8 mouse cellular contexts compared by ENCODE assay signal in genomic region chr8:95331156-95331719, GRCm38 (mm10). TPM values are rescaled to one million over a fixed set of nuclear protein-coding genes. Genes with fewer than 3 reads are reported as not detected.
DNase-seq lines count a peak whose midpoint lies in the region; ATAC-seq lines count a peak whose summit lies in the region.

No protein-coding gene starts in this region.

- peaks cover 21% of the 10 kb centered on the region for H3K4me1 ChIP-seq in kidney, embryonic 16.5 days (ENCODE audit: insufficient read depth, low read length)
- peaks cover 27% of the 10 kb centered on the region for H3K4me1 ChIP-seq in forebrain, embryonic 16.5 days (replicated peaks; ENCODE audit: control insufficient read depth, insufficient read depth, low read length)
- H3K4me1 ChIP-seq in limb, embryonic 13.5 days: peaks cover 26% of the 10 kb centered on the region
- peaks cover 38% of the 10 kb centered on the region for H3K4me1 ChIP-seq in midbrain, embryonic 13.5 days (replicated peaks)

- H3K27ac ChIP-seq in kidney, embryonic 16.5 days (ENCODE audit: low read length): peak overlapping the region; percentile 99
- peak overlapping the region; percentile 94 for H3K27ac ChIP-seq in forebrain, embryonic 16.5 days (ENCODE audit: low read length)
- peak overlapping the region; percentile 95 for H3K27ac ChIP-seq in limb, embryonic 13.5 days
- peak overlapping the region; percentile 92 for H3K27ac ChIP-seq in midbrain, embryonic 13.5 days

- H3K36me3 ChIP-seq in kidney, embryonic 16.5 days (ENCODE audit: insufficient read depth, low read length): peaks cover 49% of the 10 kb centered on the region
- peaks cover 28% of the 10 kb centered on the region for H3K36me3 ChIP-seq in forebrain, embryonic 16.5 days (ENCODE audit: control insufficient read depth, insufficient read depth)
- H3K36me3 ChIP-seq in limb, embryonic 13.5 days: peaks cover 50% of the 10 kb centered on the region
- H3K36me3 ChIP-seq in midbrain, embryonic 13.5 days: peaks cover 43% of the 10 kb centered on the region

- peak overlapping the region; percentile 74 for H3K4me2 ChIP-seq in kidney, embryonic 16.5 days (replicated peaks; ENCODE audit: low read depth, low read length)
- peak overlapping the region; percentile 66 for H3K4me2 ChIP-seq in forebrain, embryonic 16.5 days (ENCODE audit: low read length)
- H3K4me2 ChIP-seq in limb, embryonic 13.5 days (replicated peaks): peak overlapping the region; percentile 84
- H3K4me2 ChIP-seq in midbrain, embryonic 13.5 days (replicated peaks): peak overlapping the region; percentile 85

- H3K9me3 ChIP-seq in kidney, embryonic 16.5 days (ENCODE audit: low read length): no peaks in the 10 kb centered on the region
- no peaks in the 10 kb centered on the region for H3K9me3 ChIP-seq in forebrain, embryonic 16.5 days (ENCODE audit: control insufficient read depth, low read length)
- no peaks in the 10 kb centered on the region for H3K9me3 ChIP-seq in limb, embryonic 13.5 days
- H3K9me3 ChIP-seq in midbrain, embryonic 13.5 days: no peaks in the 10 kb centered on the region

- H3K4me3 ChIP-seq in kidney, embryonic 16.5 days (ENCODE audit: low read length): peak overlapping the region; percentile 69
- H3K4me3 ChIP-seq in forebrain, embryonic 16.5 days (replicated peaks; ENCODE audit: low read length): peak overlapping the region; percentile 96
- peak overlapping the region; percentile 91 for H3K4me3 ChIP-seq in limb, embryonic 13.5 days
- H3K4me3 ChIP-seq in midbrain, embryonic 13.5 days (replicated peaks): peak overlapping the region; percentile 85

- H3K9ac ChIP-seq in kidney, embryonic 16.5 days (replicated peaks; ENCODE audit: low read length): peak overlapping the region; percentile 78
- peak overlapping the region; percentile 98 for H3K9ac ChIP-seq in forebrain, embryonic 16.5 days (replicated peaks; ENCODE audit: low read depth, low read length)
- peak overlapping the region; percentile 94 for H3K9ac ChIP-seq in limb, embryonic 13.5 days
- peak overlapping the region; percentile 98 for H3K9ac ChIP-seq in midbrain, embryonic 13.5 days (replicated peaks)

- peak; percentile 55 for ATAC-seq in kidney, embryonic 16.5 days (ENCODE audit: low FRiP score, low TSS enrichment)
- peak; percentile 57 for ATAC-seq in forebrain, embryonic 16.5 days
- peak; percentile 24 for ATAC-seq in limb, embryonic 13.5 days (ENCODE audit: low FRiP score, low read depth)
- ATAC-seq in midbrain, embryonic 13.5 days: peak; percentile 58

- H3K27me3 ChIP-seq in kidney, embryonic 16.5 days (ENCODE audit: insufficient read depth, low read length): no peaks in the 10 kb centered on the region
- H3K27me3 ChIP-seq in forebrain, embryonic 16.5 days (replicated peaks; ENCODE audit: control insufficient read depth, insufficient read depth, low read length): no peaks in the 10 kb centered on the region
- H3K27me3 ChIP-seq in limb, embryonic 13.5 days: no peaks in the 10 kb centered on the region
- no peaks in the 10 kb centered on the region for H3K27me3 ChIP-seq in midbrain, embryonic 13.5 days

- no peak for DNase-seq in kidney, adult 18-20 months
- peak; percentile 81 for DNase-seq in ZHBTc4 (ENCODE audit: low read depth, low spot score)
- no peak for DNase-seq in cerebellum, adult 8-10 months
- no peak for DNase-seq in spleen, adult 18-20 months

- under 1% methylated on average over 38 of the region's 38 CpGs for WGBS in kidney, embryonic 16.5 days
- WGBS in forebrain, embryonic 16.5 days: 0% methylated on average over 36 of the region's 38 CpGs
- under 1% methylated on average over 38 of the region's 38 CpGs for WGBS in limb, embryonic 13.5 days
- under 1% methylated on average over 38 of the region's 38 CpGs for WGBS in midbrain, embryonic 13.5 days

RNA-seq across cellular contexts. Expression of gene Zfp319, which starts 0.5 kb away (rescaled TPM):
- 9.5 and 10.3 TPM in 2 replicates for polyA plus RNA-seq in kidney, embryonic 16.5 days (2015; fragmentation: Nextera tagmentation; extraction: Ambion mirVana)
- polyA plus RNA-seq in forebrain, embryonic 16.5 days (2015; fragmentation: Nextera tagmentation; extraction: Ambion mirVana): 19.8 and 21.8 TPM in 2 replicates
- 10.0 and 11.1 TPM in 2 replicates for polyA plus RNA-seq in limb, embryonic 13.5 days (2015; fragmentation: Nextera tagmentation; extraction: Ambion mirVana)
- 18.3 and 19.5 TPM in 2 replicates for polyA plus RNA-seq in midbrain, embryonic 13.5 days (2015; fragmentation: Nextera tagmentation; extraction: Ambion mirVana)

RNA-seq across cellular contexts. Expression of gene Usb1, which starts 0.8 kb away (rescaled TPM):
- 59.0 and 61.7 TPM in 2 replicates for polyA plus RNA-seq in kidney, embryonic 16.5 days (2015; fragmentation: Nextera tagmentation; extraction: Ambion mirVana)
- 46.6 and 49.7 TPM in 2 replicates for polyA plus RNA-seq in forebrain, embryonic 16.5 days (2015; fragmentation: Nextera tagmentation; extraction: Ambion mirVana)
- 43.5 and 46.0 TPM in 2 replicates for polyA plus RNA-seq in limb, embryonic 13.5 days (2015; fragmentation: Nextera tagmentation; extraction: Ambion mirVana)
- 34.4 and 36.9 TPM in 2 replicates for polyA plus RNA-seq in midbrain, embryonic 13.5 days (2015; fragmentation: Nextera tagmentation; extraction: Ambion mirVana)

RNA-seq across cellular contexts. Expression of gene Mmp15, which starts 20.8 kb away (rescaled TPM):
- polyA plus RNA-seq in kidney, embryonic 16.5 days (2015; fragmentation: Nextera tagmentation; extraction: Ambion mirVana): 8.9 and 9.4 TPM in 2 replicates
- 10.9 and 11.3 TPM in 2 replicates for polyA plus RNA-seq in forebrain, embryonic 16.5 days (2015; fragmentation: Nextera tagmentation; extraction: Ambion mirVana)
- 7.7 and 9.2 TPM in 2 replicates for polyA plus RNA-seq in limb, embryonic 13.5 days (2015; fragmentation: Nextera tagmentation; extraction: Ambion mirVana)
- 12.1 and 15.3 TPM in 2 replicates for polyA plus RNA-seq in midbrain, embryonic 13.5 days (2015; fragmentation: Nextera tagmentation; extraction: Ambion mirVana)

RNA-seq across cellular contexts. Expression of gene Tepp, which starts 20.9 kb away (rescaled TPM):
- 0.70 TPM in 1 of 2 replicates, not detected in the other for polyA plus RNA-seq in kidney, embryonic 16.5 days (2015; fragmentation: Nextera tagmentation; extraction: Ambion mirVana)
- polyA plus RNA-seq in forebrain, embryonic 16.5 days (2015; fragmentation: Nextera tagmentation; extraction: Ambion mirVana): 1.5 TPM in 1 of 2 replicates, not detected in the other
- polyA plus RNA-seq in limb, embryonic 13.5 days (2015; fragmentation: Nextera tagmentation; extraction: Ambion mirVana): 0.64 TPM in 1 of 2 replicates, not detected in the other
- polyA plus RNA-seq in midbrain, embryonic 13.5 days (2015; fragmentation: Nextera tagmentation; extraction: Ambion mirVana): 0.70 TPM in 1 of 2 replicates, not detected in the other

RNA-seq across cellular contexts. Expression of gene Cngb1, which starts 24.9 kb away (rescaled TPM):
- 0.64 and 0.85 TPM in 2 replicates for polyA plus RNA-seq in kidney, embryonic 16.5 days (2015; fragmentation: Nextera tagmentation; extraction: Ambion mirVana)
- polyA plus RNA-seq in forebrain, embryonic 16.5 days (2015; fragmentation: Nextera tagmentation; extraction: Ambion mirVana): 0.16 and 0.52 TPM in 2 replicates
- polyA plus RNA-seq in limb, embryonic 13.5 days (2015; fragmentation: Nextera tagmentation; extraction: Ambion mirVana): 0.31 and 0.61 TPM in 2 replicates
- polyA plus RNA-seq in midbrain, embryonic 13.5 days (2015; fragmentation: Nextera tagmentation; extraction: Ambion mirVana): 0.37 and 0.54 TPM in 2 replicates
